Comparison of ENCODE assay signal across 9 mouse cellular contexts in the genomic region with DNA sequence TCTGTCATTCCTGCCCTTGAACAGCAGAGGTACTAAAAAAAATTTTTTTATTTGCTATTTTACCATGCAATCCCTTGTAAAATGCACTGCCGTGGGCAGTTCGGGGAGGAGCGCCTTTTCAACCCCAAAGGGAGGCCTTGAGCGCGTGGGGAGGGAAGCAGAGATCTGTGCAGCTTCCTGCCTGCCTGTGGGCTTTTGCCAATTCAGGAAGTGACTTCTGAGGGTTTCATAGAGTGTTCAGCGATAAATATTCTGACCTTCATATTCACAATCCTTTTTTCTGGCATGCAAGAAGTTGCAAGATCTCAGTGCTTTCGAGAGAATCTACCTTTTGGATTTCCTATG.
DNase-seq lines count a peak whose midpoint lies in the region; ATAC-seq and TF ChIP-seq lines count a peak whose summit lies in the region.
"Had no signal": no experiment of that assay in that cellular context is flagged by ENCODE, and none has a peak within 500 bp of the region (broad histone marks: within the 10 kb centered on the region; RNA-seq: fewer than 3 reads in every experiment).

No protein-coding gene starts in this region.

- no peak overlapping the region for H3K4me3 ChIP-seq in stomach, embryonic 15.5 days (replicated peaks)
- H3K4me3 ChIP-seq in stomach, postnatal 0 days (ENCODE audit: low read depth, low read length) = no peak overlapping the region
- H3K4me3 ChIP-seq in lung, postnatal 0 days (ENCODE audit: low read depth, low read length) = no peak overlapping the region
- H3K4me3 ChIP-seq in neural tube, embryonic 15.5 days (replicated peaks) = no peak overlapping the region
- H3K4me3 ChIP-seq: myocyte had no signal

- no peak overlapping the region for H3K27ac ChIP-seq in stomach, embryonic 15.5 days
- no peak overlapping the region for H3K27ac ChIP-seq in stomach, postnatal 0 days (replicated peaks)
- no peak overlapping the region for H3K27ac ChIP-seq in lung, postnatal 0 days (ENCODE audit: low read length)
- H3K27ac ChIP-seq in neural tube, embryonic 15.5 days (replicated peaks) = no peak overlapping the region

- ATAC-seq in stomach, embryonic 15.5 days (ENCODE audit: insufficient read depth, low FRiP score, low read depth) = no peak
- ATAC-seq in stomach, postnatal 0 days (ENCODE audit: low FRiP score, low TSS enrichment) = no peak
- no peak for ATAC-seq in lung, postnatal 0 days
- no peak for ATAC-seq in neural tube, embryonic 15.5 days (ENCODE audit: low FRiP score)

- no peaks in the 10 kb centered on the region for H3K36me3 ChIP-seq in stomach, embryonic 15.5 days
- no peaks in the 10 kb centered on the region for H3K36me3 ChIP-seq in stomach, postnatal 0 days (ENCODE audit: control insufficient read depth, insufficient read depth, low read length)
- H3K36me3 ChIP-seq in lung, postnatal 0 days (ENCODE audit: insufficient read depth, low read length) = no peaks in the 10 kb centered on the region
- no peaks in the 10 kb centered on the region for H3K36me3 ChIP-seq in neural tube, embryonic 15.5 days

- WGBS in stomach, embryonic 15.5 days = 41% methylated on average over 7 of the region's 7 CpGs
- WGBS in stomach, postnatal 0 days = 50% methylated on average over 7 of the region's 7 CpGs
- WGBS in lung, postnatal 0 days = 31% methylated on average over 7 of the region's 7 CpGs
- WGBS in neural tube, embryonic 15.5 days = 78% methylated on average over 7 of the region's 7 CpGs

- H3K4me2 ChIP-seq in stomach, embryonic 15.5 days = 0 out of 2 replicates have a peak overlapping the region, but pooled peaks have one; percentile 13
- no peak overlapping the region for H3K4me2 ChIP-seq in stomach, postnatal 0 days (replicated peaks; ENCODE audit: low read depth)
- H3K4me2 ChIP-seq in lung, postnatal 0 days (replicated peaks; ENCODE audit: low read depth, low read length) = no peak overlapping the region
- no peak overlapping the region for H3K4me2 ChIP-seq in neural tube, embryonic 15.5 days

- DNase-seq in stomach, postnatal 0 days (ENCODE audit: low spot score) = no peak
- DNase-seq in induced T-regulatory cell, adult 2 months (ENCODE audit: low read depth) = peak; percentile 32
- DNase-seq in lung, postnatal 0 days (ENCODE audit: low spot score) = peak; percentile 57
- peak; percentile 52 for DNase-seq in thymus, postnatal 4 days
- no peak for DNase-seq in cerebellum, adult 18-20 months
- no peak for DNase-seq in right cerebral cortex, postnatal 36 days (ENCODE audit: low spot score in 2 of 2)

- no peak for TF ChIP-seq EP300 in stomach, postnatal 0 days (optimal IDR thresholded peaks at IDR 0.05)
- TF ChIP-seq EP300 in lung, postnatal 0 days (IDR thresholded peaks at IDR 0.05) = no peak

- H3K9ac ChIP-seq in stomach, embryonic 15.5 days = no peak overlapping the region
- H3K9ac ChIP-seq in stomach, postnatal 0 days (ENCODE audit: low read length) = no peak overlapping the region
- H3K9ac ChIP-seq in lung, postnatal 0 days (replicated peaks; ENCODE audit: low read depth) = no peak overlapping the region
- H3K9ac ChIP-seq in neural tube, embryonic 15.5 days (replicated peaks) = no peak overlapping the region

- no peaks in the 10 kb centered on the region for H3K9me3 ChIP-seq in stomach, embryonic 15.5 days
- H3K9me3 ChIP-seq in stomach, postnatal 0 days (ENCODE audit: control insufficient read depth, low read length) = no peaks in the 10 kb centered on the region
- H3K9me3 ChIP-seq in lung, postnatal 0 days (ENCODE audit: low read length) = no peaks in the 10 kb centered on the region
- no peaks in the 10 kb centered on the region for H3K9me3 ChIP-seq in neural tube, embryonic 15.5 days (replicated peaks)

- H3K4me1 ChIP-seq in stomach, embryonic 15.5 days = peaks cover 23% of the 10 kb centered on the region
- no peaks in the 10 kb centered on the region for H3K4me1 ChIP-seq in stomach, postnatal 0 days (replicated peaks; ENCODE audit: control insufficient read depth, insufficient read depth)
- H3K4me1 ChIP-seq in lung, postnatal 0 days (ENCODE audit: insufficient read depth, low read depth, low read length) = peaks cover 3% of the 10 kb centered on the region; the same call in 1 of the 2 replicates
- peaks cover 8% of the 10 kb centered on the region for H3K4me1 ChIP-seq in neural tube, embryonic 15.5 days

- H3K27me3 ChIP-seq in stomach, embryonic 15.5 days (replicated peaks) = no peaks in the 10 kb centered on the region
- no peaks in the 10 kb centered on the region for H3K27me3 ChIP-seq in stomach, postnatal 0 days (ENCODE audit: control insufficient read depth, insufficient read depth, low read length)
- no peaks in the 10 kb centered on the region for H3K27me3 ChIP-seq in lung, postnatal 0 days (replicated peaks; ENCODE audit: insufficient read depth, low read length)
- no peaks in the 10 kb centered on the region for H3K27me3 ChIP-seq in neural tube, embryonic 15.5 days (replicated peaks)

- no peak for TF ChIP-seq CTCF in stomach, postnatal 0 days (IDR thresholded peaks at IDR 0.05; ENCODE audit: low read depth)
- TF ChIP-seq CTCF in lung, postnatal 0 days (IDR thresholded peaks at IDR 0.05) = no peak

Comparison
In these comparisons a context has a peak if more than half of its experiments do, and no peak if none do; other contexts are left out.
1. DNase-seq: peak in induced T-regulatory cell, adult 2 months (single experiment), lung, postnatal 0 days (single experiment) and thymus, postnatal 4 days (single experiment); none in stomach, postnatal 0 days (single experiment), cerebellum, adult 18-20 months (0 of 2) and right cerebral cortex, postnatal 36 days (0 of 2).